Mouse (Mus musculus) limb, embryonic 12.5 days (tissue): ENCODE data around the gene Csnk1e. TPM values are rescaled to one million over a fixed set of nuclear protein-coding genes. Genes with fewer than 3 reads are reported as not detected.

Experiments
- ATAC-seq: fragments of 200-750 bp; cut with Nextera tagmentation; 2 replicates; pipeline ENCODE4 v1.8.0; 2017; ENCODE audit warnings: low read depth, moderate TSS enrichment; ENCODE audit not compliant: insufficient number of reproducible peaks, insufficient read depth, low FRiP score, low TSS enrichment
- H3K27ac ChIP-seq: fragments of 300-500 bp; sonication (generic); 2 replicates; pipeline ENCODE4 v1.5.1; 2016; ENCODE audit warnings: mild to moderate bottlenecking, moderate library complexity
- H3K27me3 ChIP-seq: fragments of 300-500 bp; sonication (generic); 2 replicates; pipeline ENCODE4 v1.6.1; 2016; ENCODE audit warnings: mild to moderate bottlenecking, moderate library complexity
- H3K36me3 ChIP-seq: fragments of 300-500 bp; sonication (generic); 2 replicates; pipeline ENCODE4 v1.6.1; 2016; ENCODE audit warnings: mild to moderate bottlenecking, moderate library complexity
- H3K4me1 ChIP-seq: fragments of 300-500 bp; sonication (generic); replicated peaks from 2 replicates; pipeline ENCODE4 v1.6.1; 2016
- H3K4me2 ChIP-seq: fragments of 300-500 bp; sonication (generic); 2 replicates; pipeline ENCODE4 v1.6.1; 2016; ENCODE audit warnings: mild to moderate bottlenecking, moderate library complexity
- H3K4me3 ChIP-seq: fragments of 300-500 bp; sonication (generic); replicated peaks from 2 replicates; pipeline ENCODE4 v1.5.1; 2016; ENCODE audit warnings: mild to moderate bottlenecking
- H3K9ac ChIP-seq: fragments of 300-500 bp; sonication (generic); replicated peaks from 2 replicates; pipeline ENCODE4 v1.6.1; 2016; ENCODE audit warnings: mild to moderate bottlenecking, moderate library complexity
- H3K9me3 ChIP-seq: fragments of 300-500 bp; sonication (generic); 2 replicates; pipeline ENCODE4 v1.6.1; 2016; ENCODE audit warnings: mild to moderate bottlenecking, moderate library complexity
- WGBS: fragments of 180-500 bp; shearing (Covaris S2); methylation state at CpG from one replicate; pipeline ENCODE4 v1.1.7; 2016; 5-methylcytosine and 5-hydroxymethylcytosine counted together
- polyA plus RNA-seq: library from polyadenylated mRNA; unstranded; fragments of >200 nt; fragmentation: Nextera tagmentation; extraction: Ambion mirVana; gene quantifications from 2 replicates; pipeline ENCODE4 v1.2.1, GENCODE M21; 2016

Gene Csnk1e
- polyA plus RNA-seq = 148 and 158 TPM in 2 replicates

DNA sequence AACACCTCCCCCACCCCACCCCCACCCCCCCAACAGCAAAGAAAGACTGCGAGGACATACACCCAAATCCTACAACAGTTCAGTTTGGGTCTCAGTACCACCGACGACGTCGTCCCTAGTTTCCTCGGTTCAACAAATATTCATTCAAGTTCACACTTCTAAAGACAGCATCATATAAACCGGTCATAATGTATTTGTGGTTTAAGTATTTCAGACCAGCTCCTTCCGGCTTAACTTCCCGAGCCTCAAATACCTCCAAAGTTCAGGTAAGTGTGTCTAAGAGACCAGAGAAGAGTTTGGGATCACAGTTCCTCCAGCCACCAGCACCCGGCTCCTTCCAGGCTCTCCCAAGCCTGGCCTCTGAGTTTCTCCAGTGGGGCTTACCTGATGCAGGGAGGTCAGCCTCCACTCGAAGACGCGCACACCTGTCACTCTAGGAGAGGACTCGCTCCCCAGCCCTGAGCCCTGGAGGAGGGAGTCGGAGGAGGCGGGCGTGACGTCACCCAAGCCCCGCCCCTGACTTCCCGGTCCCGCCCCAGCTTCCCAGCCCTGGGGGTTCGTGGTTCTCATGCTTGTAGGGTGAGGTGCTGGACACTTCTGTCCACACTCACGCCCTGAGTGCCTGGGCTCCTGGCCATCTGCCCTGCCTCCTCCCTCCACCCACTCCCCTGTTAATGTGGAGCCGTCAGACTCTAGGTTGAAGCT, at the start of gene Csnk1e:
TSS of gene Csnk1e (minus strand) at position 461 of the 705 bp plus-strand sequence.
- ATAC-seq = peak; percentile 69
- Histone ChIP-seq H3K9me3 (no peaks in the 10 kb centered on the region), H3K27ac (no peak within 1 kb of the TSS), H3K36me3 (no peaks in the 10 kb centered on the region), H3K9ac (peak within 1 kb of the TSS; percentile 35), H3K4me2 (peak within 1 kb of the TSS; percentile 68), H3K27me3 (peaks cover 12% of the 10 kb centered on the region; the same call in 1 of the 2 replicates), H3K4me3 (peak within 1 kb of the TSS; percentile 36), H3K4me1 (peaks cover 7% of the 10 kb centered on the region)
- 2% methylated on average over 24 of the region's 24 CpGs for WGBS

GRCm38 (mm10) chr15:79504707-79505452, 49.5 kb upstream of the Csnk1e start, which contains the start of gene Kcnj4:
Gene Kcnj4, minus strand, starts transcription at chr15:79505241.
- no peaks in the 10 kb centered on the region for H3K36me3 ChIP-seq
- H3K9me3 ChIP-seq = no peaks in the 10 kb centered on the region
- H3K4me2 ChIP-seq = peak within 1 kb of the TSS; percentile 99
- H3K4me1 ChIP-seq = peaks cover 16% of the 10 kb centered on the region
- WGBS = under 1% methylated on average over 48 of the region's 60 CpGs
- H3K9ac ChIP-seq = peak within 1 kb of the TSS; percentile 57
- peak within 1 kb of the TSS; percentile 59 for H3K4me3 ChIP-seq
- no peak for ATAC-seq
- peaks cover 100% of the 10 kb centered on the region for H3K27me3 ChIP-seq
- no peak within 1 kb of the TSS for H3K27ac ChIP-seq

- no peaks in the 10 kb centered on the region for H3K36me3 ChIP-seq
- H3K27ac ChIP-seq = no peak overlapping the region
- peaks cover 16% of the 10 kb centered on the region for H3K4me1 ChIP-seq
- no peaks in the 10 kb centered on the region for H3K9me3 ChIP-seq
- H3K9ac ChIP-seq = no peak overlapping the region
- ATAC-seq = no peak
- H3K27me3 ChIP-seq = peaks cover 100% of the 10 kb centered on the region
- H3K4me3 ChIP-seq = no peak overlapping the region
- WGBS = 82% methylated on average over 5 of the region's 5 CpGs
- H3K4me2 ChIP-seq = no peak overlapping the region
Measured at GRCm38 (mm10) chr15:79503438-79503837, 48.1 kb upstream of the Csnk1e start.

- Histone ChIP-seq H3K36me3 (no peaks in the 10 kb centered on the region), H3K9ac (no peak overlapping the region), H3K9me3 (no peaks in the 10 kb centered on the region), H3K4me1 (peaks cover 16% of the 10 kb centered on the region), H3K4me3 (no peak overlapping the region), H3K27me3 (peaks cover 100% of the 10 kb centered on the region), H3K27ac (no peak overlapping the region), H3K4me2 (no peak overlapping the region)
- WGBS = 22% methylated on average over 18 of the region's 18 CpGs
- ATAC-seq = no peak
Measured at GRCm38 (mm10) chr15:79502891-79503341, 47.5 kb upstream of the Csnk1e start.

DNA sequence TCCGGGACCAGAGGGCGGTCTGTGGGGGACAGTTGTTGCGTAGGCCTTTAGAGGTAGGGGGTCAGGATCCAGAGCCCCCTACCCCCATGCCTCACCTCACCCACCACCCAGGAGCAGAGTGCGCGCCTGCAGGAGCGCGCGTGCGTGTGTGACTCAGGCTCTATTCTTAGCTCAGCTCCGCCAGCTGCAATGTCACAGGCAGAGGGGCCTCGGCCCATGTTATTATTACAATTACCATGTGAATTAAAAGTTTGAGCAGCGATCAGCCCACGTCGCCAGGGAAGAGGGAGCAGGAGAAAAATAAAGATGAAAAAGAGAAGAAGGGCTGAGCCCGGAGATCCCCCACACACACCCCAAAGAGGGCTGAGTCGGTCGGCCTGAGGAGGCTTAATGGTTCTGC, 44.7 kb upstream of the Csnk1e start:
- Histone ChIP-seq H3K27me3 (peaks cover 90% of the 10 kb centered on the region), H3K4me1 (peaks cover 6% of the 10 kb centered on the region), H3K4me2 (no peak overlapping the region), H3K9me3 (no peaks in the 10 kb centered on the region), H3K36me3 (no peaks in the 10 kb centered on the region), H3K4me3 (no peak overlapping the region), H3K9ac (no peak overlapping the region), H3K27ac (no peak overlapping the region)
- ATAC-seq = no peak
- 78% methylated on average over 17 of the region's 17 CpGs for WGBS

GRCm38 (mm10) chr15:79493527-79493926, 38.2 kb upstream of the Csnk1e start:
- Histone ChIP-seq H3K36me3 (no peaks in the 10 kb centered on the region), H3K4me3 (no peak overlapping the region), H3K4me2 (no peak overlapping the region), H3K9ac (no peak overlapping the region), H3K9me3 (no peaks in the 10 kb centered on the region), H3K27me3 (peaks cover 76% of the 10 kb centered on the region), H3K4me1 (no peaks in the 10 kb centered on the region), H3K27ac (no peak overlapping the region)
- ATAC-seq = no peak
- WGBS = 43% methylated on average over 18 of the region's 18 CpGs

GRCm38 (mm10) chr15:79489463-79489862, 34.1 kb upstream of the Csnk1e start:
- Histone ChIP-seq H3K9me3 (no peaks in the 10 kb centered on the region), H3K27me3 (peaks cover 45% of the 10 kb centered on the region), H3K9ac (no peak overlapping the region), H3K4me2 (no peak overlapping the region), H3K36me3 (no peaks in the 10 kb centered on the region), H3K27ac (no peak overlapping the region), H3K4me3 (no peak overlapping the region), H3K4me1 (no peaks in the 10 kb centered on the region)
- ATAC-seq = no peak
- WGBS = 70% methylated on average over 11 of the region's 11 CpGs

- Histone ChIP-seq H3K4me2 (no peak overlapping the region), H3K9me3 (no peaks in the 10 kb centered on the region), H3K4me1 (no peaks in the 10 kb centered on the region), H3K27me3 (peaks cover 48% of the 10 kb centered on the region), H3K27ac (no peak overlapping the region), H3K36me3 (no peaks in the 10 kb centered on the region), H3K9ac (no peak overlapping the region), H3K4me3 (no peak overlapping the region)
- ATAC-seq = no peak
- WGBS = 8% methylated on average over 15 of the region's 15 CpGs
Measured at GRCm38 (mm10) chr15:79481181-79481688, 25.9 kb upstream of the Csnk1e start.

GRCm38 (mm10) chr15:79477227-79477626, 21.9 kb upstream of the Csnk1e start:
- no peaks in the 10 kb centered on the region for H3K36me3 ChIP-seq
- H3K27me3 ChIP-seq = peaks cover 41% of the 10 kb centered on the region
- WGBS = 60% methylated on average over 6 of the region's 6 CpGs
- no peak overlapping the region for H3K9ac ChIP-seq
- 0 out of 2 replicates have a peak, but pooled peaks cover 3% of the 10 kb centered on the region for H3K9me3 ChIP-seq
- H3K27ac ChIP-seq = no peak overlapping the region
- H3K4me1 ChIP-seq = no peaks in the 10 kb centered on the region
- no peak overlapping the region for H3K4me2 ChIP-seq
- H3K4me3 ChIP-seq = no peak overlapping the region
- ATAC-seq = no peak

GRCm38 (mm10) chr15:79473638-79474355, 18.4 kb upstream of the Csnk1e start:
- WGBS = 55% methylated on average over 12 of the region's 12 CpGs
- H3K4me1 ChIP-seq = no peaks in the 10 kb centered on the region

GRCm38 (mm10) chr15:79473042-79473441, 17.7 kb upstream of the Csnk1e start:
- Histone ChIP-seq H3K4me3 (no peak overlapping the region), H3K9me3 (0 out of 2 replicates have a peak, but pooled peaks cover 3% of the 10 kb centered on the region), H3K27ac (no peak overlapping the region), H3K4me2 (no peak overlapping the region), H3K4me1 (no peaks in the 10 kb centered on the region), H3K36me3 (no peaks in the 10 kb centered on the region), H3K9ac (no peak overlapping the region), H3K27me3 (no peaks in the 10 kb centered on the region)
- WGBS = 82% methylated on average over 5 of the region's 5 CpGs
- no peak for ATAC-seq

More at GRCm38 (mm10) chr15:79473638-79474355, 18.4 kb upstream of the Csnk1e start:
- H3K27me3 ChIP-seq = peaks cover 7% of the 10 kb centered on the region
- H3K4me2 ChIP-seq = no peak overlapping the region
- H3K36me3 ChIP-seq = no peaks in the 10 kb centered on the region
- no peak for ATAC-seq
- H3K9ac ChIP-seq = no peak overlapping the region
- H3K4me3 ChIP-seq = no peak overlapping the region
- H3K27ac ChIP-seq = no peak overlapping the region
- H3K9me3 ChIP-seq = 0 out of 2 replicates have a peak, but pooled peaks cover 3% of the 10 kb centered on the region
